Mouse (Mus musculus): ENCODE measurements around the gene Plekhg1. TPM values are rescaled to one million over a fixed set of nuclear protein-coding genes. Genes with fewer than 3 reads are reported as not detected.
A peak's percentile ranks its signal among the peaks of the same experiment; 100 is the strongest.

The Plekhg1 gene
- polyA plus RNA-seq, 1 experiment from 2014 or later = 6.0 TPM

GRCm38 (mm10) chr10:3737034-3737433 lies 3.1 kb upstream of the Plekhg1 start:
- ATAC-seq (no peak), DNase-seq (ENCODE audit: low spot score) (no peak)
- 74% methylated on average over 3 of the region's 3 CpGs for WGBS

GRCm38 (mm10) chr10:3740504-3741388 lies 582 bp downstream of the Plekhg1 start:
- ATAC-seq (peak; percentile 77), DNase-seq (ENCODE audit: low spot score) (peak; percentile 94)
- H3K4me3 ChIP-seq (ENCODE audit: low read depth, low read length) = peak overlapping the region; percentile 75
- H3K9ac ChIP-seq (replicated peaks; ENCODE audit: low read depth) = peak overlapping the region; percentile 60
- peak overlapping the region; percentile 92 for H3K27ac ChIP-seq (ENCODE audit: low read length)
- peak; percentile 76 for TF ChIP-seq CTCF (IDR thresholded peaks at IDR 0.05)
- no peak for TF ChIP-seq EP300 (IDR thresholded peaks at IDR 0.05)
- peak overlapping the region; percentile 97 for H3K4me2 ChIP-seq (replicated peaks; ENCODE audit: low read depth, low read length)
- no peaks in the 10 kb centered on the region for H3K9me3 ChIP-seq (ENCODE audit: low read length)
- H3K36me3 ChIP-seq (ENCODE audit: insufficient read depth, low read length) = no peaks in the 10 kb centered on the region
- H3K27me3 ChIP-seq (replicated peaks; ENCODE audit: insufficient read depth, low read length) = no peaks in the 10 kb centered on the region
- WGBS = 1% methylated on average over 31 of the region's 47 CpGs
- peaks cover 6% of the 10 kb centered on the region; the same call in 1 of the 2 replicates for H3K4me1 ChIP-seq (ENCODE audit: insufficient read depth, low read depth, low read length)

More at GRCm38 (mm10) chr10:3737034-3737433, 3.1 kb upstream of the Plekhg1 start:
- TF ChIP-seq CTCF (IDR thresholded peaks at IDR 0.05) (no peak), EP300 (IDR thresholded peaks at IDR 0.05) (no peak)
- H3K27me3 ChIP-seq (replicated peaks; ENCODE audit: insufficient read depth, low read length) = no peaks in the 10 kb centered on the region
- no peaks in the 10 kb centered on the region for H3K36me3 ChIP-seq (ENCODE audit: insufficient read depth, low read length)
- no peak overlapping the region for H3K4me2 ChIP-seq (replicated peaks; ENCODE audit: low read depth, low read length)
- no peak overlapping the region for H3K9ac ChIP-seq (replicated peaks; ENCODE audit: low read depth)
- peaks cover 4% of the 10 kb centered on the region; the same call in 1 of the 2 replicates for H3K4me1 ChIP-seq (ENCODE audit: insufficient read depth, low read depth, low read length)
- no peak overlapping the region for H3K4me3 ChIP-seq (ENCODE audit: low read depth, low read length)
- no peak overlapping the region for H3K27ac ChIP-seq (ENCODE audit: low read length)
- H3K9me3 ChIP-seq (ENCODE audit: low read length) = no peaks in the 10 kb centered on the region

GRCm38 (mm10) chr10:3741791-3742190 lies 1.6 kb downstream of the Plekhg1 start:
- peak overlapping the region; percentile 97 for H3K4me2 ChIP-seq (replicated peaks; ENCODE audit: low read depth, low read length)
- no peaks in the 10 kb centered on the region for H3K27me3 ChIP-seq (replicated peaks; ENCODE audit: insufficient read depth, low read length)
- H3K27ac ChIP-seq (ENCODE audit: low read length) = no peak overlapping the region
- no peaks in the 10 kb centered on the region for H3K36me3 ChIP-seq (ENCODE audit: insufficient read depth, low read length)
- H3K4me3 ChIP-seq (ENCODE audit: low read depth, low read length) = peak overlapping the region; percentile 75
- no peak for TF ChIP-seq EP300 (IDR thresholded peaks at IDR 0.05)
- TF ChIP-seq CTCF (IDR thresholded peaks at IDR 0.05) = no peak
- H3K4me1 ChIP-seq (ENCODE audit: insufficient read depth, low read depth, low read length) = peaks cover 6% of the 10 kb centered on the region; the same call in 1 of the 2 replicates
- H3K9me3 ChIP-seq (ENCODE audit: low read length) = no peaks in the 10 kb centered on the region
- no peak overlapping the region for H3K9ac ChIP-seq (replicated peaks; ENCODE audit: low read depth)
- ATAC-seq (no peak), DNase-seq (ENCODE audit: low spot score) (no peak)
- 14% methylated on average over 5 of the region's 5 CpGs for WGBS

GRCm38 (mm10) chr10:3743069-3743468 lies 2.9 kb downstream of the Plekhg1 start:
- Histone ChIP-seq H3K4me2 (replicated peaks; ENCODE audit: low read depth, low read length) (no peak overlapping the region), H3K9me3 (ENCODE audit: low read length) (no peaks in the 10 kb centered on the region), H3K27me3 (replicated peaks; ENCODE audit: insufficient read depth, low read length) (no peaks in the 10 kb centered on the region), H3K9ac (replicated peaks; ENCODE audit: low read depth) (no peak overlapping the region), H3K27ac (ENCODE audit: low read length) (no peak overlapping the region), H3K4me3 (ENCODE audit: low read depth, low read length) (no peak overlapping the region), H3K4me1 (ENCODE audit: insufficient read depth, low read depth, low read length) (peaks cover 6% of the 10 kb centered on the region; the same call in 1 of the 2 replicates), H3K36me3 (ENCODE audit: insufficient read depth, low read length) (no peaks in the 10 kb centered on the region)
- TF ChIP-seq CTCF (IDR thresholded peaks at IDR 0.05) (no peak), EP300 (IDR thresholded peaks at IDR 0.05) (no peak)
- peak; percentile 27 for DNase-seq (ENCODE audit: low spot score)
- WGBS = 30% methylated on average over 2 of the region's 2 CpGs
- ATAC-seq = no peak

GRCm38 (mm10) chr10:3743826-3744225 lies 3.7 kb downstream of the Plekhg1 start:
- H3K27me3 ChIP-seq (replicated peaks; ENCODE audit: insufficient read depth, low read length) = no peaks in the 10 kb centered on the region
- H3K9ac ChIP-seq (replicated peaks; ENCODE audit: low read depth) = no peak overlapping the region
- H3K27ac ChIP-seq (ENCODE audit: low read length) = no peak overlapping the region
- H3K4me2 ChIP-seq (replicated peaks; ENCODE audit: low read depth, low read length) = no peak overlapping the region
- 79% methylated on average over 5 of the region's 5 CpGs for WGBS
- no peaks in the 10 kb centered on the region for H3K36me3 ChIP-seq (ENCODE audit: insufficient read depth, low read length)
- ATAC-seq (no peak), DNase-seq (ENCODE audit: low spot score) (no peak)
- no peak overlapping the region for H3K4me3 ChIP-seq (ENCODE audit: low read depth, low read length)
- TF ChIP-seq CTCF (IDR thresholded peaks at IDR 0.05) = no peak
- TF ChIP-seq EP300 (IDR thresholded peaks at IDR 0.05) = no peak
- H3K9me3 ChIP-seq (ENCODE audit: low read length) = no peaks in the 10 kb centered on the region
- H3K4me1 ChIP-seq (ENCODE audit: insufficient read depth, low read depth, low read length) = peaks cover 6% of the 10 kb centered on the region; the same call in 1 of the 2 replicates

GRCm38 (mm10) chr10:3746794-3747518 lies 6.8 kb downstream of the Plekhg1 start:
- Histone ChIP-seq H3K27ac (ENCODE audit: low read length) (no peak overlapping the region), H3K27me3 (replicated peaks; ENCODE audit: insufficient read depth, low read length) (no peaks in the 10 kb centered on the region), H3K36me3 (ENCODE audit: insufficient read depth, low read length) (no peaks in the 10 kb centered on the region), H3K9ac (replicated peaks; ENCODE audit: low read depth) (no peak overlapping the region), H3K4me2 (replicated peaks; ENCODE audit: low read depth, low read length) (no peak overlapping the region), H3K4me3 (ENCODE audit: low read depth, low read length) (no peak overlapping the region), H3K4me1 (ENCODE audit: insufficient read depth, low read depth, low read length) (0 out of 2 replicates have a peak, but pooled peaks cover 3% of the 10 kb centered on the region), H3K9me3 (ENCODE audit: low read length) (no peaks in the 10 kb centered on the region)
- DNase-seq (ENCODE audit: low spot score) (peak; percentile 31), ATAC-seq (peak; percentile 41)
- WGBS = 35% methylated on average over 3 of the region's 3 CpGs
- TF ChIP-seq CTCF (IDR thresholded peaks at IDR 0.05) = no peak

Measured in lung, postnatal 0 days (tissue).